13 mouse cellular contexts compared by ENCODE assay signal in the genomic region with DNA sequence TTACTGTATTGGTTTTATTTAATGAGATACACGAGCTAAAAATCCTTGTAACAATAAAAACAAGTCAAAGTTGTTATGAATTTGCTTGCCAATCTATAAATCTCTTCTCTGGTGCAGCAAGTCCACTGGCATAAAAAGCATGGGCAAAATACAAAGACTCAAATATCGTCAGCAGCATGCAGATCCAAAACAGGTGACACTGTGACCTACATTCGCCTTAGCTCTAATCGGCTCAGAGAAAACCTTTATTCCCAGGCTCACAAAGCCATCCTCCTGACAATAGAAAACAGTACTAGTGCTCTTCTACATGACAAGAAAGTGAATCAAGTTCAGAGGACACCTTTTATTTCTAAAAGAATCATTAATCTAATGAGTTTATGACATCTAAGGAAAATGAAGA.
A peak's percentile ranks its signal among the peaks of the same experiment; 100 is the strongest.
DNase-seq lines count a peak whose midpoint lies in the region.
"Had no signal": no experiment of that assay in that cellular context is flagged by ENCODE, and none has a peak within 500 bp of the region (broad histone marks: within the 10 kb centered on the region; RNA-seq: fewer than 3 reads in every experiment).

No protein-coding gene starts in this region.

- peak; percentile 27 for DNase-seq in cerebellum, adult 8-10 months
- no peak for DNase-seq in cerebellum, adult 11-12 months
- peak; percentile 41 for DNase-seq in thymus, postnatal 0 days (ENCODE audit: low spot score)
- DNase-seq in thymus, adult 18-20 months: no peak
- peak; percentile 26 for DNase-seq in cerebellum, adult 9-11 months
- peak; percentile 64 for DNase-seq in retina, postnatal 1 day
- DNase-seq in layer of hippocampus, postnatal 25 days (ENCODE audit: extremely low spot score in 1 of 2, low spot score in 1 of 2): no peak
- no peak for DNase-seq in adrenal gland, postnatal 10 days
- DNase-seq: adrenal gland, adult 8-10 months; gastrocnemius, postnatal 25 days; heart, adult 18-20 months; heart, postnatal 10 days; kidney, adult 11 months had no signal

Comparison
In these comparisons a context has a peak if more than half of its experiments do, and no peak if none do; other contexts are left out.
1. DNase-seq: peak in cerebellum, adult 8-10 months (single experiment), thymus, postnatal 0 days (single experiment), cerebellum, adult 9-11 months (single experiment) and retina, postnatal 1 day (single experiment); none in cerebellum, adult 11-12 months (single experiment), thymus, adult 18-20 months (0 of 2), layer of hippocampus, postnatal 25 days (0 of 2) and adrenal gland, postnatal 10 days (single experiment).